Mouse (Mus musculus) erythroblast, embryonic 14.5 days (primary cell): ENCODE measurements around the gene Hk3.

ENCODE experiments used
- GATA1 ChIP-seq: IDR thresholded peaks from 2 replicates; pipeline ENCODE4 v1.6.1; 2012; ENCODE audit warnings: low read length, inconsistent platforms, mixed read lengths
- TAL1 ChIP-seq: IDR thresholded peaks from 3 replicates; pipeline ENCODE4 v1.6.1; 2012; ENCODE audit warnings: low read length, inconsistent platforms, mixed read lengths

DNA sequence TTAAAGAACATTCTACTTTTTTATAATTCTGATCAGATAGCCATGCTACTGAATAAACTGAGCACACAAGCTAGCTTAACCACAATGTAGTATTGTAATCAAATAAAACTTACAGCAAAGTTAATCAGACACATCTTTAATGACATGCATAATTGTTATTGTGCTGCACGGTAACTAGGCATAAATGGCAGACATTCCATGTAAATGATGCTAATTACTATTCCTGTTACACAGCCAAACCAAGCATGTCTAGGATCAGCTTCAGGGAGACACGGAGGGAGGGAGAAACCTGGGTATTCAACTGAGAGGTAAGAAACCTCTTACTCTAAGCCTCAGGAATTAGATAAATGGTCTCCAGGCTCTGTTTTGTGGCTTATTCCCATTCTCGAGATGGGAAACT is 26.5 kb upstream of the Hk3 start:
- TF ChIP-seq TAL1, result no peak
- no peak for TF ChIP-seq GATA1
